Mouse (Mus musculus) kidney, postnatal 0 days (tissue): ENCODE results near the gene Piezo1. TPM values are rescaled to one million over a fixed set of nuclear protein-coding genes. Genes with fewer than 3 reads are reported as not detected.

Source experiments
- ATAC-seq: fragments of 200-750 bp; cut with Nextera tagmentation; replicated peaks from 2 replicates; pipeline ENCODE4 v1.8.0; 2017; ENCODE audit warnings: low read depth, moderate number of reproducible peaks, moderate TSS enrichment, moderate library complexity; ENCODE audit not compliant: low FRiP score
- DNase-seq: peaks from one replicate; pipeline ENCODE4 v3.0.0-alpha.2; 2016; ENCODE audit warnings: low spot score
- H3K27ac ChIP-seq: fragments of 300-500 bp; sonication (generic); 2 replicates; pipeline ENCODE4 v1.5.1; 2014; ENCODE audit warnings: mild to moderate bottlenecking
- H3K27me3 ChIP-seq: fragments of 300-500 bp; sonication (generic); 2 replicates; pipeline ENCODE4 v1.6.1; 2014; ENCODE audit warnings: low read length, mixed read lengths; ENCODE audit not compliant: insufficient read depth
- H3K36me3 ChIP-seq: fragments of 300-500 bp; sonication (generic); 2 replicates; pipeline ENCODE4 v1.6.1; 2014; ENCODE audit warnings: low read length, mixed read lengths; ENCODE audit not compliant: insufficient read depth
- H3K4me1 ChIP-seq: fragments of 300-500 bp; sonication (generic); replicated peaks from 2 replicates; pipeline ENCODE4 v1.6.1; 2014; ENCODE audit warnings: antibody characterized with exemption, low read length, mixed read lengths; ENCODE audit not compliant: insufficient read depth
- H3K4me2 ChIP-seq: fragments of 300-500 bp; sonication (generic); 2 replicates; pipeline ENCODE4 v1.6.1; 2014; ENCODE audit warnings: mild to moderate bottlenecking, low read length, moderate library complexity, mixed read lengths
- H3K4me3 ChIP-seq: fragments of 300-500 bp; sonication (generic); replicated peaks from 2 replicates; pipeline ENCODE4 v1.5.1; 2014; ENCODE audit warnings: low read depth, low read length
- H3K9ac ChIP-seq: fragments of 300-500 bp; sonication (generic); 2 replicates; pipeline ENCODE4 v1.6.1; 2014; ENCODE audit warnings: low read depth, low read length
- H3K9me3 ChIP-seq: fragments of 300-500 bp; sonication (generic); replicated peaks from 2 replicates; pipeline ENCODE4 v1.6.1; 2016; ENCODE audit warnings: low read length, inconsistent platforms, mixed read lengths
- CTCF ChIP-seq: IDR thresholded peaks from 2 replicates; pipeline ENCODE4 v1.5.1; 2016; ENCODE audit warnings: antibody characterized with exemption, low read depth, mild to moderate bottlenecking, moderate library complexity
- WGBS: fragments of 180-500 bp; shearing (Covaris S2); extraction: QIAGEN DNeasy Blood & Tissue Kit; methylation state at CpG from one replicate; pipeline ENCODE4 v1.1.7; 2014; 5-methylcytosine and 5-hydroxymethylcytosine counted together
- polyA plus RNA-seq: library from polyadenylated mRNA; unstranded; fragments of >200 nt; fragmentation: Nextera tagmentation; extraction: Ambion mirVana; gene quantifications from 2 replicates; pipeline ENCODE4 v1.2.1, GENCODE M21; 2015

Piezo1 gene
- polyA plus RNA-seq, 1 experiment from 2014 or later = 14.9 TPM

GRCm38 (mm10) chr8:122475580-122476320, 75.4 kb downstream of the Piezo1 start, which contains the start of the genes Rnf166 and Ctu2:
TSS of gene Rnf166 (minus strand) at chr8:122476064.
TSS of gene Ctu2 (plus strand) at chr8:122476143.
- peak within 1 kb of the TSS; percentile 47 for H3K27ac ChIP-seq
- peak within 1 kb of the TSS; percentile 90 for H3K4me2 ChIP-seq
- peak; percentile 90 for ATAC-seq
- peak within 1 kb of the TSS; percentile 75 for H3K9ac ChIP-seq
- DNase-seq = peak; percentile 89
- H3K36me3 ChIP-seq = peaks cover 18% of the 10 kb centered on the region; the same call in 1 of the 2 replicates
- H3K9me3 ChIP-seq = no peaks in the 10 kb centered on the region
- no peak for TF ChIP-seq CTCF
- H3K27me3 ChIP-seq = no peaks in the 10 kb centered on the region
- peak within 1 kb of the TSS; percentile 86 for H3K4me3 ChIP-seq
- under 1% methylated on average over 63 of the region's 103 CpGs for WGBS
- peaks cover 18% of the 10 kb centered on the region for H3K4me1 ChIP-seq

GRCm38 (mm10) chr8:122474951-122475560, 76.1 kb downstream of the Piezo1 start:
- H3K27ac ChIP-seq = peak overlapping the region; percentile 47
- peak; percentile 57 for DNase-seq

GRCm38 (mm10) chr8:122473911-122474421, 77.2 kb downstream of the Piezo1 start:
- Histone ChIP-seq H3K4me3 (no peak overlapping the region), H3K9ac (no peak overlapping the region), H3K27ac (no peak overlapping the region), H3K4me1 (peaks cover 18% of the 10 kb centered on the region), H3K4me2 (no peak overlapping the region), H3K27me3 (no peaks in the 10 kb centered on the region), H3K36me3 (peaks cover 11% of the 10 kb centered on the region; the same call in 1 of the 2 replicates), H3K9me3 (no peaks in the 10 kb centered on the region)
- ATAC-seq (no peak), DNase-seq (no peak)
- TF ChIP-seq CTCF = no peak
- whole genome bisulfite sequencing = 87% methylated on average over 8 of the region's 8 CpGs

More at GRCm38 (mm10) chr8:122474951-122475560, 76.1 kb downstream of the Piezo1 start:
- Histone ChIP-seq H3K9ac (peak overlapping the region; percentile 75), H3K4me1 (peaks cover 18% of the 10 kb centered on the region), H3K27me3 (no peaks in the 10 kb centered on the region), H3K4me3 (peak overlapping the region; percentile 86), H3K36me3 (peaks cover 18% of the 10 kb centered on the region; the same call in 1 of the 2 replicates), H3K9me3 (no peaks in the 10 kb centered on the region), H3K4me2 (peak overlapping the region; percentile 90)
- TF ChIP-seq CTCF = no peak
- 4% methylated on average over 16 of the region's 16 CpGs for WGBS
- no peak for ATAC-seq

GRCm38 (mm10) chr8:122470691-122471090, 80.4 kb downstream of the Piezo1 start:
- peaks cover 12% of the 10 kb centered on the region for H3K4me1 ChIP-seq
- H3K36me3 ChIP-seq = peaks cover 30% of the 10 kb centered on the region; the same call in 1 of the 2 replicates
- H3K4me2 ChIP-seq = no peak overlapping the region
- H3K27ac ChIP-seq = no peak overlapping the region
- no peak for TF ChIP-seq CTCF
- H3K9me3 ChIP-seq = no peaks in the 10 kb centered on the region
- no peak overlapping the region for H3K9ac ChIP-seq
- no peaks in the 10 kb centered on the region for H3K27me3 ChIP-seq
- no peak overlapping the region for H3K4me3 ChIP-seq
- WGBS = 82% methylated on average over 5 of the region's 5 CpGs
- DNase-seq (no peak), ATAC-seq (no peak)

- H3K9ac ChIP-seq = no peak overlapping the region
- peaks cover 10% of the 10 kb centered on the region for H3K4me1 ChIP-seq
- no peaks in the 10 kb centered on the region for H3K27me3 ChIP-seq
- H3K27ac ChIP-seq = no peak overlapping the region
- H3K9me3 ChIP-seq = no peaks in the 10 kb centered on the region
- WGBS = 82% methylated on average over 10 of the region's 10 CpGs
- no peak overlapping the region for H3K4me3 ChIP-seq
- no peak for ATAC-seq
- no peak for TF ChIP-seq CTCF
- no peak overlapping the region for H3K4me2 ChIP-seq
- H3K36me3 ChIP-seq = peaks cover 30% of the 10 kb centered on the region; the same call in 1 of the 2 replicates
- no peak for DNase-seq
These were observed 81.2 kb downstream of the Piezo1 start for GRCm38 (mm10) chr8:122469965-122470364.

- no peaks in the 10 kb centered on the region for H3K27me3 ChIP-seq
- DNase-seq = no peak
- ATAC-seq = no peak
- TF ChIP-seq CTCF = no peak
- 74% methylated on average over 6 of the region's 6 CpGs for WGBS
- no peaks in the 10 kb centered on the region for H3K9me3 ChIP-seq
- peaks cover 30% of the 10 kb centered on the region; the same call in 1 of the 2 replicates for H3K36me3 ChIP-seq
- H3K27ac ChIP-seq = no peak overlapping the region
- peaks cover 4% of the 10 kb centered on the region; the same call in 1 of the 2 replicates for H3K4me1 ChIP-seq
- H3K9ac ChIP-seq = no peak overlapping the region
- no peak overlapping the region for H3K4me3 ChIP-seq
- H3K4me2 ChIP-seq = no peak overlapping the region
These were observed 81.7 kb downstream of the Piezo1 start for GRCm38 (mm10) chr8:122469407-122469806.
